Mouse (Mus musculus): ENCODE data around the gene Atp6v1a. TPM values are rescaled to one million over a fixed set of nuclear protein-coding genes. Genes with fewer than 3 reads are reported as not detected.

Gene Atp6v1a
- polyA plus RNA-seq, 1 experiment: 5.9 TPM

DNA sequence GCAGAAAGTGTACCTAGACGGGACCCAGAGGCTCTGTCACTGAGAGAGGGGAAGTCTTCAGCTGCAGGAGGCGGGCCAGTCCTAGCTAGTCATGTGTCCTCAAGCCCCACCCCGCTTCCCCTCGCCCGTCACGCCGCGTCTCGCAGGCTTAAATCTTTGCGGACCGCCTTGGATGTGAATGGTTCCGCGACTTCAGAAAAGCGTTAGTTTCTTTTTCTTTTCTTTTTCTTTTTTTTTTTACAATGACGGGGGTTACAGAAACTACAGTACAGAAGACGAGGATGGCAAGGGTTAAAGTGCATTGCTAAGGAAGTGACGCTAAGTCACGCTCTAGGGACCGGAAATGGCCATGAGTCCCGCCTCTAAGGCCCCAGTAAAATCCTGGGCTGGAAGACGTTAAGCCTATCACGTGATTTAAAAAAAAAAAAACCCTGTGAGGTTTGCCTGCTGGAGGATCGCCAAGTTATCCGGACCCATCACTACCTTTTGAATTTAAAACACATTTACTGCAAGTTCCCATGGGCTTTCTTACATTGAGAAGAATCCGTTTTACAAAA, 448 bp downstream of the Atp6v1a start:
- under 1% methylated on average over 25 of the region's 25 CpGs for WGBS
- H3K4me1 ChIP-seq (ENCODE audit: control insufficient read depth, insufficient read depth, insufficient read length, low read length): no peaks in the 10 kb centered on the region
- H3K36me3 ChIP-seq (ENCODE audit: control insufficient read depth, insufficient read depth, low read length): no peaks in the 10 kb centered on the region
- H3K27me3 ChIP-seq (ENCODE audit: control insufficient read depth, insufficient read depth, low read length): no peaks in the 10 kb centered on the region
- peak overlapping the region; percentile 96 for H3K4me3 ChIP-seq (ENCODE audit: low read depth, low read length)
- TF ChIP-seq POLR2A (IDR thresholded peaks at IDR 0.05; ENCODE audit: low read depth, low read length): peak; percentile 79; the same call in 1 of the 2 replicates
- no peak for TF ChIP-seq CTCF (IDR thresholded peaks at IDR 0.05; ENCODE audit: extremely low read depth, insufficient read length, insufficient replicate concordance, low read depth, low read length)
- H3K27ac ChIP-seq (ENCODE audit: insufficient read depth, low read depth, low read length): peak overlapping the region; percentile 100

DNA sequence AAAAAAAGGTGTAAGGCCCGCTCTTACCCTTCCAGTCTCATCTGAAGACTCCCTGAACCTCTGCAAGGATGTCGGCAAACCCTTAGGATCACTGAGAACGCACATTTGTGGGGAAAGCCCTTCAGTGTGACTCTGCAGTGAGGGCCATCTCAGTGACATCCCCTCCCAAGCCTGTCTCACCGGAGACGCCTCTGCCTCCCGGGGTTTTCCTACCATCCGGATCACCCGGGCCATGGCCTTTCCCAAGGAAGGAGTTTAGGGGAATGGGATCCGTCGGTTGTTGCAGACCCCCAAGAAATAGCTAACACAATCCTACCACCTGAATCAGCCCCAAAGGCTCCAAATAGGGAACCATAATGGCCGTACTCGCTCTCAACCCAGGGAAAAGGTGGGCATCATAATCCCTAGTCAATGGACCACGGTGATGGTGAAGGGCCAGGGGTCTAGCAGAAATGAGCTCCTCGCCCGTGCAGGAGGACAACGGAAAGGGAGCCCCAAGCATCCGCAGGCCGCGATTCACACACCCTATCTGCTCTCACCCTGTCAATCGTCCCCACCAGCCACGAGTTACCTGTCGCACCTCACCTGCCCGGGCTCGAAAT, 1.0 kb downstream of the Atp6v1a start:
- Histone ChIP-seq H3K27me3 (ENCODE audit: control insufficient read depth, insufficient read depth, low read length) (no peaks in the 10 kb centered on the region), H3K4me3 (ENCODE audit: low read depth, low read length) (peak overlapping the region; percentile 65), H3K4me1 (ENCODE audit: control insufficient read depth, insufficient read depth, insufficient read length, low read length) (no peaks in the 10 kb centered on the region), H3K27ac (ENCODE audit: insufficient read depth, low read depth, low read length) (peak overlapping the region; percentile 56), H3K36me3 (ENCODE audit: control insufficient read depth, insufficient read depth, low read length) (no peaks in the 10 kb centered on the region)
- TF ChIP-seq POLR2A (IDR thresholded peaks at IDR 0.05; ENCODE audit: low read depth, low read length) (no peak; the same call in 1 of the 2 replicates), CTCF (IDR thresholded peaks at IDR 0.05; ENCODE audit: extremely low read depth, insufficient read length, insufficient replicate concordance, low read depth, low read length) (no peak)
- 0% methylated on average over 24 of the region's 24 CpGs for WGBS

DNA sequence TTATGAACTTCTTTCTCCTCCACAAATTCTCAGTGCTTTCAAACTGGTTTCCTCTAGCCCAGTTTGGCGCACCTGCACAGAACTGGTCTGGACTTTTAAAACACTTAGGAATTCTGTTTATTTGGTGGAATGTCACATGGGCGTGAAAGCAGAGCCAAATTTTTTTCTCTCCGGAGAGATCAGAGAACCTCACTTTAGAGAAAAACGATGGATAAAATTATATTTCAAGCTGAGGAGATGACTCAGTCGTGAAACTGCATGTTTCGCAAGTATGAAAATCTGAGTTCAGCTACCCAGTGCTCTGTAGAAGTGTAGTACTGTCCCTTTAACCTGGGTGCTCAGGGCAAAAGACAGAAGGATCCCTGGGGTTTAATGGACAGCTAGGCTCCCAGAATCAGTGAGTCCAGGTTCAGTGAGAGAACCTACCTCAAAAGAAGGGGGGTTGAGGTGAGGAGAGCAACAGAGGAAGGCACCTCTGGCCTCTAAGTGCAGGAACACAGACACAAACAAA, 2.9 kb downstream of the Atp6v1a start:
- no peak overlapping the region for H3K4me3 ChIP-seq (ENCODE audit: low read depth, low read length)
- TF ChIP-seq CTCF (IDR thresholded peaks at IDR 0.05; ENCODE audit: extremely low read depth, insufficient read length, insufficient replicate concordance, low read depth, low read length): no peak
- no peak for TF ChIP-seq POLR2A (IDR thresholded peaks at IDR 0.05; ENCODE audit: low read depth, low read length)
- no peak overlapping the region for H3K27ac ChIP-seq (ENCODE audit: insufficient read depth, low read depth, low read length)
- H3K36me3 ChIP-seq (ENCODE audit: control insufficient read depth, insufficient read depth, low read length): no peaks in the 10 kb centered on the region
- H3K27me3 ChIP-seq (ENCODE audit: control insufficient read depth, insufficient read depth, low read length): no peaks in the 10 kb centered on the region
- H3K4me1 ChIP-seq (ENCODE audit: control insufficient read depth, insufficient read depth, insufficient read length, low read length): no peaks in the 10 kb centered on the region
- WGBS: 69% methylated on average over 6 of the region's 6 CpGs

- H3K27ac ChIP-seq (ENCODE audit: insufficient read depth, low read depth, low read length): no peak overlapping the region
- H3K4me1 ChIP-seq (ENCODE audit: control insufficient read depth, insufficient read depth, insufficient read length, low read length): no peaks in the 10 kb centered on the region
- H3K36me3 ChIP-seq (ENCODE audit: control insufficient read depth, insufficient read depth, low read length): no peaks in the 10 kb centered on the region
- WGBS: 62% methylated on average over 3 of the region's 3 CpGs
- TF ChIP-seq CTCF (IDR thresholded peaks at IDR 0.05; ENCODE audit: extremely low read depth, insufficient read length, insufficient replicate concordance, low read depth, low read length): no peak
- no peak for TF ChIP-seq POLR2A (IDR thresholded peaks at IDR 0.05; ENCODE audit: low read depth, low read length)
- no peaks in the 10 kb centered on the region for H3K27me3 ChIP-seq (ENCODE audit: control insufficient read depth, insufficient read depth, low read length)
- no peak overlapping the region for H3K4me3 ChIP-seq (ENCODE audit: low read depth, low read length)
These were observed 6.3 kb downstream of the Atp6v1a start for GRCm38 (mm10) chr16:44133187-44133586.

DNA sequence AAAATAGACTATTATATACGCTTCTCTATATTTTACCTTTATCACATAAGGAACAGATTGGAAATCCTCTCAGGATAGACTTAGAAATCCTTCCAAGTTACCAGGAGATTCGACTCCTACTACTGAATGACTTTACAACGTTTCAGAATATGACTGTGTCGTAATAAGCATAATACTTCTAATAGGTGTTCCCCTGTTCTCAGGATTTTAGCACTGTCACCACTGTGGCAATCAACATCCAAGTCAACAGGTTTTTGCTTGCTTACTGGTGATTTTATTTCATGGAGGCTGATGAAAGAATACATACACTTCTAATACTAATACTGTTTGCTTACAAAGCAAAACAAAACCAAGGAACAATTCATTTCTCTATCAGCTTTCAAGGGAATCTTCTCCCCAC, 7.2 kb downstream of the Atp6v1a start:
- 57% methylated on average over 4 of the region's 4 CpGs for WGBS
- Histone ChIP-seq H3K27me3 (ENCODE audit: control insufficient read depth, insufficient read depth, low read length) (no peaks in the 10 kb centered on the region), H3K4me1 (ENCODE audit: control insufficient read depth, insufficient read depth, insufficient read length, low read length) (no peaks in the 10 kb centered on the region), H3K4me3 (ENCODE audit: low read depth, low read length) (no peak overlapping the region), H3K36me3 (ENCODE audit: control insufficient read depth, insufficient read depth, low read length) (no peaks in the 10 kb centered on the region), H3K27ac (ENCODE audit: insufficient read depth, low read depth, low read length) (no peak overlapping the region)
- no peak for TF ChIP-seq CTCF (IDR thresholded peaks at IDR 0.05; ENCODE audit: extremely low read depth, insufficient read length, insufficient replicate concordance, low read depth, low read length)
- no peak for TF ChIP-seq POLR2A (IDR thresholded peaks at IDR 0.05; ENCODE audit: low read depth, low read length)

DNA sequence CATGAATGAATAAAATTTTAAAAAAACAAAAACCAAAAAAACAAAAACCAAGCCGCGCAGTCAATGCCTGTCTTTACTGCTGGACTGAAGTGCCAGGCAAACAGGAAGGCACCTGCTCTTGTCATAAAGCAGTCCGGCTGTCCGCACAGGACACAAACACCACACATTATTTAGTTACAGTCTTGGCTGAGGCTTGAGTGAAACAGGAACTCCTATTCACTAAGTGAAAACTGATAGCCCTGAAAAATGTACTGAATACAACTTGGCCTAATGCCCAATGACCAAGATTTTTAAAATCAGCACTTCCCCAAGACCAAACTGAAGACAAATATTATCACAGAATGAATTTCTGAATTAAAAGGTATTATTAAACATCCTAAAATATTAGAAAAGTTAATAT, 13.1 kb downstream of the Atp6v1a start:
- Histone ChIP-seq H3K4me1 (ENCODE audit: control insufficient read depth, insufficient read depth, insufficient read length, low read length) (no peaks in the 10 kb centered on the region), H3K27ac (ENCODE audit: insufficient read depth, low read depth, low read length) (no peak overlapping the region), H3K4me3 (ENCODE audit: low read depth, low read length) (no peak overlapping the region), H3K27me3 (ENCODE audit: control insufficient read depth, insufficient read depth, low read length) (no peaks in the 10 kb centered on the region), H3K36me3 (ENCODE audit: control insufficient read depth, insufficient read depth, low read length) (no peaks in the 10 kb centered on the region)
- 64% methylated on average over 4 of the region's 4 CpGs for WGBS
- TF ChIP-seq POLR2A (IDR thresholded peaks at IDR 0.05; ENCODE audit: low read depth, low read length): no peak

GRCm38 (mm10) chr16:44125436-44125835, 14.1 kb downstream of the Atp6v1a start:
- H3K27ac ChIP-seq (ENCODE audit: insufficient read depth, low read depth, low read length): no peak overlapping the region
- 72% methylated on average over 2 of the region's 2 CpGs for WGBS
- TF ChIP-seq CTCF (IDR thresholded peaks at IDR 0.05; ENCODE audit: extremely low read depth, insufficient read length, insufficient replicate concordance, low read depth, low read length) (no peak), POLR2A (IDR thresholded peaks at IDR 0.05; ENCODE audit: low read depth, low read length) (no peak)
- no peaks in the 10 kb centered on the region for H3K27me3 ChIP-seq (ENCODE audit: control insufficient read depth, insufficient read depth, low read length)
- no peaks in the 10 kb centered on the region for H3K4me1 ChIP-seq (ENCODE audit: control insufficient read depth, insufficient read depth, insufficient read length, low read length)
- no peaks in the 10 kb centered on the region for H3K36me3 ChIP-seq (ENCODE audit: control insufficient read depth, insufficient read depth, low read length)
- no peak overlapping the region for H3K4me3 ChIP-seq (ENCODE audit: low read depth, low read length)
